Mouse (Mus musculus) MEL (cell line): ENCODE data around the gene Tmem59l. TPM values are rescaled to one million over a fixed set of nuclear protein-coding genes. Genes with fewer than 3 reads are reported as not detected.

Experiments
- DNase-seq: peaks from one replicate; pipeline ENCODE4 v3.0.0; 2011; ENCODE audit warnings: low read depth, low spot score
- H3K27ac ChIP-seq: 2 replicates; pipeline ENCODE4 v1.5.1; 2012; ENCODE audit warnings: low read depth, mild to moderate bottlenecking, control low read depth, low read length, moderate library complexity; ENCODE audit not compliant: control insufficient read depth
- H3K27me3 ChIP-seq, 2 experiments: fragments of 150-350 bp in 1 of 2; sonication (generic) in 1 of 2; 2 replicates each; pipeline ENCODE4 v1.6.1; 2012; ENCODE audit warnings: low read length in 2 of 2, mild to moderate bottlenecking in 2 of 2, improper control_type of control experiment in 1 of 2, moderate library complexity in 1 of 2; ENCODE audit not compliant: insufficient read depth in 2 of 2, control insufficient read depth in 1 of 2
- H3K36me3 ChIP-seq, 2 experiments: 2 replicates each; pipeline ENCODE4 v1.6.1; 2012 to 2014; ENCODE audit warnings: low read length in 2 of 2, improper control_type of control experiment in 1 of 2, inconsistent platforms in 1 of 2, mild to moderate bottlenecking in 1 of 2; ENCODE audit not compliant: insufficient read depth in 2 of 2, control insufficient read depth in 1 of 2
- H3K4me1 ChIP-seq, 2 experiments: fragments of 150-350 bp in 1 of 2; sonication (generic) in 1 of 2; 2 replicates each; pipeline ENCODE4 v1.6.1; 2012; ENCODE audit warnings: low read length in 2 of 2, improper control_type of control experiment in 1 of 2, mild to moderate bottlenecking in 1 of 2; ENCODE audit not compliant: insufficient read depth in 2 of 2, control insufficient read depth in 1 of 2
- H3K4me3 ChIP-seq, 2 experiments: fragments of 150-350 bp in 1 of 2; sonication (generic) in 1 of 2; 2 replicates each; pipeline ENCODE4 v1.5.1; 2012; ENCODE audit warnings: low read depth in 2 of 2, low read length in 2 of 2, mild to moderate bottlenecking in 2 of 2, moderate library complexity in 2 of 2, control low read depth in 1 of 2, improper control_type of control experiment in 1 of 2; ENCODE audit not compliant: control insufficient read depth in 1 of 2, insufficient read depth in 1 of 2
- H3K79me2 ChIP-seq: 2 replicates; pipeline ENCODE4 v1.6.1; 2012; ENCODE audit warnings: mild to moderate bottlenecking, low read length, moderate library complexity; ENCODE audit not compliant: control insufficient read depth, poor library complexity, insufficient read depth
- H3K9ac ChIP-seq: 2 replicates; pipeline ENCODE4 v1.6.1; 2012; ENCODE audit warnings: low read depth, mild to moderate bottlenecking, control low read depth, low read length, moderate library complexity; ENCODE audit not compliant: control insufficient read depth, poor library complexity, severe bottlenecking
- H3K9me3 ChIP-seq: fragments of 150-350 bp; sonication (generic); replicated peaks from 2 replicates; pipeline ENCODE4 v1.6.1; 2012; ENCODE audit warnings: mild to moderate bottlenecking, low read length, improper control_type of control experiment, moderate library complexity; ENCODE audit not compliant: insufficient read depth
- BHLHE40 ChIP-seq: IDR thresholded peaks from 2 replicates; pipeline ENCODE4 v1.6.1; 2012; ENCODE audit warnings: low read depth, mild to moderate bottlenecking, inconsistent platforms, low read length, improper control_type of control experiment, borderline replicate concordance
- CHD2 ChIP-seq: IDR thresholded peaks from 2 replicates; pipeline ENCODE4 v1.6.1; 2011; ENCODE audit warnings: low read length, improper control_type of control experiment
- ELF1 ChIP-seq: IDR thresholded peaks from 2 replicates; pipeline ENCODE4 v1.6.1; 2014; ENCODE audit warnings: low read depth, mild to moderate bottlenecking, inconsistent platforms, low read length, improper control_type of control experiment, moderate library complexity
- EP300 ChIP-seq, 2 experiments: IDR thresholded peaks; 2 replicates each; pipeline ENCODE4 v1.6.1; 2011; ENCODE audit warnings: improper control_type of control experiment in 2 of 2, low read length in 2 of 2, low read depth in 1 of 2, mild to moderate bottlenecking in 1 of 2
- ETS1 ChIP-seq: IDR thresholded peaks from 2 replicates; pipeline ENCODE4 v1.6.1; 2012; ENCODE audit warnings: low read depth, mild to moderate bottlenecking, inconsistent platforms, low read length, improper control_type of control experiment, moderate library complexity
- HCFC1 ChIP-seq: IDR thresholded peaks from 2 replicates; pipeline ENCODE4 v1.6.1; 2012; ENCODE audit warnings: low read depth, mild to moderate bottlenecking, inconsistent platforms, low read length, improper control_type of control experiment, moderate library complexity
- MAX ChIP-seq: IDR thresholded peaks from 2 replicates; pipeline ENCODE4 v1.6.1; 2011; ENCODE audit warnings: low read length, improper control_type of control experiment
- MAZ ChIP-seq: IDR thresholded peaks from 2 replicates; pipeline ENCODE4 v1.6.1; 2012; ENCODE audit warnings: low read depth, mild to moderate bottlenecking, inconsistent platforms, low read length, improper control_type of control experiment
- MEF2A ChIP-seq: IDR thresholded peaks from 2 replicates; pipeline ENCODE4 v1.6.1; 2014; ENCODE audit warnings: low read depth, mild to moderate bottlenecking, inconsistent platforms, low read length, improper control_type of control experiment; ENCODE audit not compliant: poor library complexity, insufficient replicate concordance, severe bottlenecking; ENCODE audit errors: extremely low read depth
- MXI1 ChIP-seq: IDR thresholded peaks from 2 replicates; pipeline ENCODE4 v1.6.1; 2011; ENCODE audit warnings: mild to moderate bottlenecking, low read depth, low read length, improper control_type of control experiment
- MYB ChIP-seq: IDR thresholded peaks from 2 replicates; pipeline ENCODE4 v1.6.1; 2011; ENCODE audit warnings: mild to moderate bottlenecking, low read depth, low read length, improper control_type of control experiment
- MYC ChIP-seq: IDR thresholded peaks from 2 replicates; pipeline ENCODE4 v1.6.1; 2011; ENCODE audit warnings: low read depth, mild to moderate bottlenecking, low read length, improper control_type of control experiment, moderate library complexity
- NELFE ChIP-seq: IDR thresholded peaks from 2 replicates; pipeline ENCODE4 v1.6.1; 2011; ENCODE audit warnings: low read depth, low read length, improper control_type of control experiment
- NRF1 ChIP-seq: IDR thresholded peaks from 2 replicates; pipeline ENCODE4 v1.6.1; 2014; ENCODE audit warnings: low read depth, mild to moderate bottlenecking, inconsistent platforms, low read length, improper control_type of control experiment, moderate library complexity; ENCODE audit not compliant: poor library complexity, insufficient read depth, severe bottlenecking
- POLR2A ChIP-seq, 2 experiments: IDR thresholded peaks; 2 replicates each; pipeline ENCODE4 v1.6.1; 2011 to 2012; ENCODE audit warnings: low read length in 2 of 2, mild to moderate bottlenecking in 2 of 2, control low read depth in 1 of 2, improper control_type of control experiment in 1 of 2, low read depth in 1 of 2, moderate library complexity in 1 of 2; ENCODE audit not compliant: control insufficient read depth in 1 of 2, insufficient read depth in 1 of 2, poor library complexity in 1 of 2
- POLR2AphosphoS2 ChIP-seq: IDR thresholded peaks from 2 replicates; pipeline ENCODE4 v1.6.1; 2011; ENCODE audit warnings: low read length, improper control_type of control experiment
- SIN3A ChIP-seq: IDR thresholded peaks from 2 replicates; pipeline ENCODE4 v1.6.1; 2012; ENCODE audit warnings: low read length, improper control_type of control experiment, inconsistent platforms
- TBP ChIP-seq: IDR thresholded peaks from 2 replicates; pipeline ENCODE4 v1.8.0; 2011; ENCODE audit warnings: low read depth, low read length, improper control_type of control experiment
- TCF12 ChIP-seq: IDR thresholded peaks from 2 replicates; pipeline ENCODE4 v1.6.1; 2014; ENCODE audit warnings: low read depth, mild to moderate bottlenecking, inconsistent platforms, low read length, improper control_type of control experiment, moderate library complexity
- USF1 ChIP-seq: IDR thresholded peaks from 2 replicates; pipeline ENCODE4 v1.6.1; 2014; ENCODE audit warnings: low read depth, mild to moderate bottlenecking, inconsistent platforms, low read length, improper control_type of control experiment, moderate library complexity
- ZMIZ1 ChIP-seq: IDR thresholded peaks from 2 replicates; pipeline ENCODE4 v1.6.1; 2012; ENCODE audit warnings: low read depth, mild to moderate bottlenecking, inconsistent platforms, low read length, improper control_type of control experiment, moderate library complexity
- ZNF384 ChIP-seq: IDR thresholded peaks from 2 replicates; pipeline ENCODE4 v1.6.1; 2012; ENCODE audit warnings: low read depth, mild to moderate bottlenecking, inconsistent platforms, low read length, improper control_type of control experiment
- polyA plus RNA-seq, 2 experiments: library from polyadenylated mRNA; stranded (reverse) in 1 of 2; unstranded in 1 of 2; fragments of >175 nt in 1 of 2; fragments of >200 nt in 1 of 2; gene quantifications; 2 replicates each; pipeline versions ENCODE4 v1.2.1 to v1.2.4; 2012; ENCODE audit warnings: low replicate concordance in 2 of 2, low read depth in 1 of 2; ENCODE audit not compliant: insufficient read length in 2 of 2, insufficient read depth in 1 of 2, missing spikeins in 1 of 2
- total RNA-seq: library from RNA; depleted of rRNA; stranded (reverse); fragments of 300-350 nt; gene quantifications from 2 replicates; pipeline ENCODE4 v1.2.3, GENCODE M21; 2012

Tmem59l gene
- total and polyA plus RNA-seq, 3 experiments: not detected

- H3K36me3 ChIP-seq: peaks cover 0 to 3% of the 10 kb centered on the region in 2 experiments; a peak in 1 of 4 replicates
- no peaks in the 10 kb centered on the region for H3K27me3 ChIP-seq
- H3K9me3 ChIP-seq: no peaks in the 10 kb centered on the region
- DNase-seq: peak; percentile 96
- peak within 1 kb of the TSS; percentile 88 for H3K9ac ChIP-seq
- peak within 1 kb of the TSS; percentile 68 for H3K27ac ChIP-seq
- TF ChIP-seq MAX (peak; percentile 84), ELF1 (no peak), HCFC1 (peak; percentile 76), TCF12 (peak; percentile 41; the same call in 1 of the 2 replicates), NELFE (peak; percentile 96), POLR2A (IDR thresholded peaks at IDR 0.05; ENCODE audit: control insufficient read depth in 1 of 2, insufficient read depth in 1 of 2, low read depth in 1 of 2, low read length in 2 of 2, poor library complexity in 1 of 2) (peak in 1 of 2 experiments; percentile 48; a peak in 2 of 4 replicates), USF1 (peak; percentile 42; the same call in 1 of the 2 replicates), MYB (no peak), NRF1 (peak; percentile 96), MEF2A (no peak), CHD2 (peak; percentile 76), MXI1 (peak; percentile 91), MAZ (peak; percentile 97), SIN3A (peak; percentile 60), ZMIZ1 (no peak; the same call in 1 of the 2 replicates), TBP (no peak), POLR2AphosphoS2 (0 out of 2 replicates have a peak, but pooled peaks have one; percentile 96), MYC (peak; percentile 77; the same call in 1 of the 2 replicates)
- peak within 1 kb of the TSS; percentile 77 to 96 for H3K4me3 ChIP-seq
- peaks cover 17% of the 10 kb centered on the region for H3K79me2 ChIP-seq
- H3K4me1 ChIP-seq: peaks cover 2 to 15% of the 10 kb centered on the region in 2 experiments; a peak in 3 of 4 replicates
Observed at GRCm38 (mm10) chr8:70439055-70439847, 47.9 kb downstream of the Tmem59l start, which contains the start of gene Crtc1. Gene Crtc1, minus strand, starts transcription at chr8:70439579.

- DNase-seq: no peak
- Histone ChIP-seq H3K36me3 (peaks cover 0 to 3% of the 10 kb centered on the region in 2 experiments; a peak in 1 of 4 replicates), H3K79me2 (peaks cover 17% of the 10 kb centered on the region), H3K27ac (no peak overlapping the region), H3K27me3 (no peaks in the 10 kb centered on the region), H3K9ac (no peak overlapping the region; the same call in 1 of the 2 replicates), H3K9me3 (no peaks in the 10 kb centered on the region), H3K4me3 (no peak overlapping the region), H3K4me1 (peaks cover 2 to 14% of the 10 kb centered on the region in 2 experiments; a peak in 3 of 4 replicates)
- TF ChIP-seq TBP (no peak), ZNF384 (no peak), BHLHE40 (no peak), EP300 (IDR thresholded peaks at IDR 0.05; ENCODE audit: low read depth in 1 of 2, low read length in 2 of 2) (no peak), ETS1 (no peak)
Observed at GRCm38 (mm10) chr8:70438423-70438822, 48.7 kb downstream of the Tmem59l start.
